Mouse (Mus musculus) brain, embryonic 14.5 days (tissue): Measurements from ENCODE around the gene Ap5m1.

ENCODE experiments used
- CTCF ChIP-seq: fragments of 200-500 bp; IDR thresholded peaks from 2 replicates; pipeline ENCODE4 v1.5.1; 2012; ENCODE audit warnings: inconsistent platforms, mild to moderate bottlenecking, moderate library complexity, borderline replicate concordance; ENCODE audit not compliant: insufficient read depth, insufficient read length; ENCODE audit errors: extremely low read depth
- POLR2A ChIP-seq: fragments of 200-500 bp; IDR thresholded peaks from 2 replicates; pipeline ENCODE4 v1.6.1; 2012; ENCODE audit warnings: mild to moderate bottlenecking, inconsistent platforms, borderline replicate concordance; ENCODE audit not compliant: poor library complexity, insufficient read depth, insufficient read length, severe bottlenecking; ENCODE audit errors: extremely low read depth

DNA sequence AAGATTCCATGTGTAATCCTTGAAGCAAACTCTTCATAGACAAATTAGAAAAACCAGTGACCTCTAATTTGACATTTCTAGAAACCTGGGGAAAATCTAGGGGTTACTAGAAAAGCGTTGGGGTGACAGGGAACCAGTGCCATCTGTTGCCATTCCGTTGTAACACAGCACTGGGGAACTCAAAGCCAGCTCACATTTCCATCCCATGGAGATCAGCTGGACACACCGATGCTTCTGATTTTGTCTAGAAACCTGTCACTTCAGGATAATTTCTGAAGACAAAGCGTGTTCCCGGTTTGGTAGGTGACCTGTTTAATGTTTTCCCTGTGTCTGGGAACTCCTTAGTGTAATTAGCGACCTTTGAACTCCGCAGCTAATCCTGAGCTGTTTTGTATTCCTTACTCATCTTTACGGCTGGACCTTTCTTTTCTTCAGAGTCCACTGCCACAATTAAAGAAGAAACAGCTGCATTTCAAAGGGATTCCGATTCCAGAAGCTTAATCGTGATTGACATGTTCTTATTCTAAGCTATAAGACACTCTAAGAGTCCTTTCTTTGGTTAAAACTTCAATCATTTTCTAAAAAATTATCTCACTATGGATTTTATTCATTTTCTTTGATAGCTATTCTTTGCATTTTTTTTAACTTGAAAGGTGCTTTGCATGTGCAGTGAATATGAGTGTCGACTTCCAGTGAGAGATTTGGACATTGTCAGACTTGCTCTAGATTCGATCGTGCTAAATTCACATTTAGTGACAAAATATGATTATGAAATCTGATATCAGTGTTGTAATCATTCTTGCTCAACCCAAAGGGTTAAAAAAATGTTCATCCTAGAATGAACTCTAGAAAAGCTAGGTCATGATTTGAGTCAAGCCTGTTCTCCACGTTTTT, 22.5 kb downstream of the Ap5m1 start:
- TF ChIP-seq CTCF: no peak
- TF ChIP-seq POLR2A: no peak
